Mouse (Mus musculus): ENCODE measurements around the gene Gnptg.

- TF ChIP-seq CTCF (conservative IDR thresholded peaks at IDR 0.05; ENCODE audit: low read length), result no peak
- no peak for TF ChIP-seq NANOG (IDR thresholded peaks at IDR 0.05; ENCODE audit: borderline replicate concordance, low read length)
Measured at GRCm38 (mm10) chr17:25252643-25253042, 12.7 kb upstream of the Gnptg start.
